In the genomic region with DNA sequence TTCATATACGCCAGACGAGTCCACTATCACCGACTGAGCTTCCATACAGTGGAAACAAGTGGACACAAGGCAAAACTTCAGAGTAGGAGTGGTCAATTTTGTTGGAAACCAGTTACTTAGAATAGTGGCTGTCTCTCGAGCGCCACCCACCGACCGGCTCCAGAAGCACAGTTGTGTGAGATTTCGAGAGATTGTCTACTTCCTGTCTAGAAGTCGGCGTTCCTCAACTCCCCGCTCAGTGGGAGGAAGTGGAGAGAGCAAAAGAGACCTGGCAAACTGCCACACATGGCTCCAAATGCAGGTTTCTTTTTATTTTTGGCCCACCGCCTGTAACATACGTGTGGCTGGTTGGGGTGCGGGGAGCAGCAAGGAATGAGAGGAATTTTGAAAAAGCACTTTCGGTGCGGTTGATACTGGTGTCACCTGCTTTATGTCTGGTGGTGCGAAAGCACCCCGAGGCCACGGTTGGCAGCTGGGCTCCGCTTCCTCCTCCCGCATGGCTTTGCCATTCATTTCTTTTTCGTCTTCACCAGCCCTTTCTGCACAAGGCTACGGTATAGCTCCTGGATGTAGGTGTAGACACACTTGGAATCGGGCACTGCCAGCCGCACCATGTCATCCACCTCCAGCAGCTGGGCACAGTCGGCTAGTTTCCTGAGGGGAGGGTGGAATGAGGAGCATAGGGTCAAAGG, we compare ENCODE assay signal across 9 mouse cellular contexts. TPM values are rescaled to one million over a fixed set of nuclear protein-coding genes. Genes with fewer than 3 reads are reported as not detected.
DNase-seq lines count a peak whose midpoint lies in the region; ATAC-seq and TF ChIP-seq lines count a peak whose summit lies in the region.
"Had no signal": no experiment of that assay in that cellular context is flagged by ENCODE, and none has a peak within 500 bp of the region (broad histone marks: within the 10 kb centered on the region; RNA-seq: fewer than 3 reads in every experiment).

No protein-coding gene starts in this region.

- H3K4me2 ChIP-seq in neural tube, embryonic 15.5 days: peak overlapping the region; percentile 52

- 22% methylated on average over 26 of the region's 26 CpGs for WGBS in lung, adult 2 months
- 43% methylated on average over 26 of the region's 26 CpGs for WGBS in neural tube, embryonic 15.5 days

- peak overlapping the region; percentile 63; the same call in 1 of the 2 replicates for H3K4me3 ChIP-seq in G1E (ENCODE audit: low read depth, low read length)
- H3K4me3 ChIP-seq in lung, adult 2 months (replicated peaks; ENCODE audit: extremely low read depth, low read depth, low read length): peak overlapping the region; percentile 48
- peak overlapping the region; percentile 20; the same call in 1 of the 2 replicates for H3K4me3 ChIP-seq in neural tube, embryonic 15.5 days (replicated peaks)

- peak; percentile 55 for TF ChIP-seq CTCF in G1E (IDR thresholded peaks at IDR 0.05; ENCODE audit: low read depth, low read length)
- TF ChIP-seq CTCF in lung, adult 2 months (IDR thresholded peaks at IDR 0.05; ENCODE audit: insufficient read depth, low read length): peak; percentile 65

- peaks cover 34% of the 10 kb centered on the region for H3K4me1 ChIP-seq in G1E (ENCODE audit: insufficient read depth, low read depth, low read length)
- 0 out of 2 replicates have a peak, but pooled peaks cover 5% of the 10 kb centered on the region for H3K4me1 ChIP-seq in lung, adult 2 months (ENCODE audit: control insufficient read depth, insufficient read depth, low read length)
- H3K4me1 ChIP-seq in neural tube, embryonic 15.5 days: peaks cover 5% of the 10 kb centered on the region; the same call in 1 of the 2 replicates

- DNase-seq in G1E (ENCODE audit: low spot score): peak; percentile 54
- DNase-seq in cerebellum, adult 8-10 months: peak; percentile 76
- DNase-seq in layer of hippocampus, adult 8-10 months (ENCODE audit: low spot score in 2 of 2): peak; percentile 74 to 88
- DNase-seq in lung, adult 2 months: peak; percentile 84
- peak; percentile 92 for DNase-seq in testis, postnatal 10 days (ENCODE audit: low spot score)

- peaks cover 26% of the 10 kb centered on the region for H3K9me3 ChIP-seq in G1E (replicated peaks)
- no peaks in the 10 kb centered on the region for H3K9me3 ChIP-seq in neural tube, embryonic 15.5 days (replicated peaks)

- H3K9ac ChIP-seq in neural tube, embryonic 15.5 days (replicated peaks): no peak overlapping the region

- peaks cover 11% of the 10 kb centered on the region for H3K27me3 ChIP-seq in G1E (ENCODE audit: insufficient read depth, low read length)
- H3K27me3 ChIP-seq in neural tube, embryonic 15.5 days (replicated peaks): no peaks in the 10 kb centered on the region

- H3K36me3 ChIP-seq in G1E (replicated peaks): peaks cover 35% of the 10 kb centered on the region
- H3K36me3 ChIP-seq in neural tube, embryonic 15.5 days: no peaks in the 10 kb centered on the region

- no peak overlapping the region for H3K27ac ChIP-seq in neural tube, embryonic 15.5 days (replicated peaks)

- no peak for ATAC-seq in G1E (ENCODE audit: extremely low read depth, insufficient number of reproducible peaks, low FRiP score, poor library complexity, severe bottlenecking)
- ATAC-seq in frontal cortex, adult (ENCODE audit: low TSS enrichment): peak; percentile 94
- ATAC-seq in hematopoietic stem cell, adult 5-6 weeks (replicated peaks in 1 of 2; ENCODE audit: insufficient read depth in 1 of 2, low FRiP score in 2 of 2, low TSS enrichment in 1 of 2, low read depth in 1 of 2, poor library complexity in 2 of 2, severe bottlenecking in 2 of 2): peak; percentile 62 to 77
- peak; percentile 69 for ATAC-seq in neural tube, embryonic 15.5 days (ENCODE audit: low FRiP score)

- no peak for TF ChIP-seq POLR2A in lung, adult 2 months (IDR thresholded peaks at IDR 0.05; ENCODE audit: borderline replicate concordance, extremely low read depth, low read depth, low read length)

RNA-seq across cellular contexts. Expression of a gene that starts 11.4 kb away (rescaled TPM):
- total RNA-seq in G1E (2014; fragmentation: Nextera tagmentation) (not detected in 2 replicates), G1E (2017) (not detected in 2 replicates)
- not detected in 2 replicates for polyA plus RNA-seq in G1E (2012)
- 1.1 TPM in 2 replicates for total RNA-seq in hematopoietic stem cell, adult 5-6 weeks (2017)
- not detected for total RNA-seq in layer of hippocampus, adult 8-10 months (2022)
- 3.5 TPM in 1 of 2 replicates, not detected in the other for polyA plus RNA-seq in lung, adult 2 months (2012; rRNA removed)
- not detected in 2 replicates for polyA plus RNA-seq in neural tube, embryonic 15.5 days (2015; fragmentation: Nextera tagmentation; extraction: Ambion mirVana)
- polyA plus RNA-seq: gonadal fat pad, adult 2 months had no signal

RNA-seq across cellular contexts. Expression of a gene that starts 12.4 kb away (rescaled TPM):
- total RNA-seq in G1E (2014; fragmentation: Nextera tagmentation) (37.2 and 74.5 TPM in 2 replicates), G1E (2017) (20.2 and 22.5 TPM in 2 replicates)
- 1.2 and 2.5 TPM in 2 replicates for polyA plus RNA-seq in G1E (2012)
- total RNA-seq in hematopoietic stem cell, adult 5-6 weeks (2017): 39.4 and 43.4 TPM in 2 replicates
- total RNA-seq in layer of hippocampus, adult 8-10 months (2022): 1 to 10 TPM; 5.2 to 9.3 (median 5.6) TPM
- 45.0 and 47.0 TPM in 2 replicates for polyA plus RNA-seq in lung, adult 2 months (2012; rRNA removed)
- polyA plus RNA-seq in neural tube, embryonic 15.5 days (2015; fragmentation: Nextera tagmentation; extraction: Ambion mirVana): 20.1 and 30.9 TPM in 2 replicates

RNA-seq across cellular contexts. Expression of a gene that starts 15.8 kb away (rescaled TPM):
- 13.5 and 21.0 TPM in 2 replicates for total RNA-seq in G1E (2014; fragmentation: Nextera tagmentation)
- total RNA-seq in G1E (2017): 51.5 and 54.9 TPM in 2 replicates
- polyA plus RNA-seq in G1E (2012): 13.3 and 19.5 TPM in 2 replicates
- 20.7 and 27.7 TPM in 2 replicates for total RNA-seq in hematopoietic stem cell, adult 5-6 weeks (2017)
- 10 to 100 TPM; 44.2 to 55.4 (median 50.7) TPM for total RNA-seq in layer of hippocampus, adult 8-10 months (2022)
- polyA plus RNA-seq in lung, adult 2 months (2012; rRNA removed): 20.2 and 25.1 TPM in 2 replicates
- 78.9 and 86.0 TPM in 2 replicates for polyA plus RNA-seq in neural tube, embryonic 15.5 days (2015; fragmentation: Nextera tagmentation; extraction: Ambion mirVana)

RNA-seq across cellular contexts. Expression of a gene that starts 27.6 kb away (rescaled TPM):
- 0.29 and 62.5 TPM in 2 replicates for total RNA-seq in G1E (2014; fragmentation: Nextera tagmentation)
- 0.05 and 0.12 TPM in 2 replicates for total RNA-seq in G1E (2017)
- polyA plus RNA-seq in G1E (2012): 0.03 TPM in 1 of 2 replicates, not detected in the other
- total RNA-seq in hematopoietic stem cell, adult 5-6 weeks (2017): 16.4 and 23.5 TPM in 2 replicates
- total RNA-seq in layer of hippocampus, adult 8-10 months (2022): 1 to 10 TPM in 1 of 4 experiments, under 1 TPM in 2, not detected in 1; 0.34 to 1.3 (median 0.63) TPM
- polyA plus RNA-seq in lung, adult 2 months (2012; rRNA removed): 3.9 and 7.5 TPM in 2 replicates
- polyA plus RNA-seq in neural tube, embryonic 15.5 days (2015; fragmentation: Nextera tagmentation; extraction: Ambion mirVana): 1.3 and 5.0 TPM in 2 replicates

RNA-seq across cellular contexts. Expression of a gene that starts 35.8 kb away (rescaled TPM):
- total RNA-seq in G1E (2014; fragmentation: Nextera tagmentation) (not detected in 2 replicates), G1E (2017) (not detected in 2 replicates)
- polyA plus RNA-seq in G1E (2012): not detected in 2 replicates
- total RNA-seq in hematopoietic stem cell, adult 5-6 weeks (2017): 0.63 TPM in 1 of 2 replicates, not detected in the other
- 10 to 100 TPM in 2 of 4 experiments, 1 to 10 TPM in 2; 6.2 to 16.4 (median 10.8) TPM for total RNA-seq in layer of hippocampus, adult 8-10 months (2022)
- polyA plus RNA-seq in lung, adult 2 months (2012; rRNA removed): 822 and 853 TPM in 2 replicates
- 33.1 and 38.3 TPM in 2 replicates for polyA plus RNA-seq in neural tube, embryonic 15.5 days (2015; fragmentation: Nextera tagmentation; extraction: Ambion mirVana)
